Mouse (Mus musculus) myocyte (in vitro differentiated cells): Measurements from ENCODE around the gene Dlg2.

Experiments used
- CEBPB ChIP-seq: IDR thresholded peaks from 2 replicates; pipeline ENCODE4 v1.6.1; 2011; ENCODE audit warnings: mild to moderate bottlenecking, moderate library complexity; ENCODE audit not compliant: poor library complexity, insufficient read depth, severe bottlenecking
- E2F4 ChIP-seq: IDR thresholded peaks from one replicate; pipeline ENCODE4 v1.6.1; 2011; ENCODE audit warnings: mild to moderate bottlenecking, control low read depth, moderate library complexity; ENCODE audit not compliant: insufficient read depth
- MAX ChIP-seq: IDR thresholded peaks from one replicate; pipeline ENCODE4 v1.6.1; 2011; ENCODE audit warnings: low read depth, mild to moderate bottlenecking, control low read depth
- MYOD1 ChIP-seq, 3 experiments: IDR thresholded peaks; one replicate each; pipeline ENCODE4 v1.6.1; 2011; ENCODE audit warnings: control low read depth in 2 of 3, low read depth in 2 of 3, mild to moderate bottlenecking in 2 of 3, moderate library complexity in 1 of 3; ENCODE audit not compliant: insufficient read length in 2 of 3, control insufficient read depth in 1 of 3
- MYOG ChIP-seq, 3 experiments: IDR thresholded peaks; one replicate each; pipeline ENCODE4 v1.6.1; 2011; ENCODE audit warnings: control low read depth in 2 of 3, low read depth in 2 of 3, mild to moderate bottlenecking in 2 of 3; ENCODE audit not compliant: insufficient read length in 2 of 3, control insufficient read depth in 1 of 3, insufficient read depth in 1 of 3
- POLR2A ChIP-seq: IDR thresholded peaks from one replicate; pipeline ENCODE4 v1.6.1; 2011; ENCODE audit warnings: low read depth, mild to moderate bottlenecking, control low read depth, moderate library complexity; ENCODE audit not compliant: insufficient read length
- POLR2AphosphoS2 ChIP-seq: IDR thresholded peaks from one replicate; pipeline ENCODE4 v1.6.1; 2011; ENCODE audit warnings: low read depth, control low read depth; ENCODE audit not compliant: insufficient read length
- REST ChIP-seq: IDR thresholded peaks from one replicate; pipeline ENCODE4 v1.6.1; 2011; ENCODE audit warnings: mild to moderate bottlenecking, control low read depth, moderate library complexity; ENCODE audit not compliant: insufficient read depth, insufficient read length
- SRF ChIP-seq: IDR thresholded peaks from one replicate; pipeline ENCODE4 v1.6.1; 2011; ENCODE audit warnings: low read depth; ENCODE audit not compliant: control insufficient read depth, insufficient read length
- TCF12 ChIP-seq: IDR thresholded peaks from one replicate; pipeline ENCODE4 v1.6.1; 2011; ENCODE audit warnings: mild to moderate bottlenecking, control low read depth; ENCODE audit not compliant: poor library complexity, insufficient read depth, severe bottlenecking
- TCF3 ChIP-seq: IDR thresholded peaks from one replicate; pipeline ENCODE4 v1.6.1; 2011; ENCODE audit warnings: low read depth, control low read depth; ENCODE audit not compliant: insufficient read length
- USF1 ChIP-seq: IDR thresholded peaks from one replicate; pipeline ENCODE4 v1.6.1; 2011; ENCODE audit warnings: low read depth, mild to moderate bottlenecking, control low read depth, moderate library complexity

GRCm38 (mm10) chr7:91849364-91849763 is 1372.9 kb downstream of the Dlg2 start:
- TF ChIP-seq POLR2A (no peak), USF1 (no peak), MAX (no peak), TCF12 (no peak), E2F4 (no peak), POLR2AphosphoS2 (no peak), REST (no peak), MYOG (IDR thresholded peaks at IDR 0.05; ENCODE audit: control insufficient read depth in 1 of 3, insufficient read depth in 1 of 3, insufficient read length in 2 of 3, low read depth in 2 of 3) (no peak), MYOD1 (IDR thresholded peaks at IDR 0.05; ENCODE audit: control insufficient read depth in 1 of 3, insufficient read length in 2 of 3, low read depth in 2 of 3) (no peak), SRF (no peak), CEBPB (no peak), TCF3 (no peak)
